Mouse (Mus musculus) CH12.LX (cell line): Measurements from ENCODE around the gene Prss16. TPM values are rescaled to one million over a fixed set of nuclear protein-coding genes. Genes with fewer than 3 reads are reported as not detected.

Experiments
- DNase-seq: peaks from one replicate; pipeline ENCODE4 v3.0.0-alpha.2; 2013; ENCODE audit errors: extremely low read depth
- H3K27ac ChIP-seq: 2 replicates; pipeline ENCODE4 v1.5.1; 2012; ENCODE audit warnings: low read depth, mild to moderate bottlenecking, control low read depth, moderate library complexity; ENCODE audit not compliant: insufficient read depth
- H3K27me3 ChIP-seq: replicated peaks from 2 replicates; pipeline ENCODE3; 2012; ENCODE audit warnings: inconsistent platforms
- H3K36me3 ChIP-seq, 2 experiments: replicated peaks in 1 of 2; 2 replicates each; pipeline versions ENCODE3 to v1.6.1; 2012; ENCODE audit warnings: inconsistent platforms in 1 of 2, low read length in 1 of 2, mild to moderate bottlenecking in 1 of 2, mixed read lengths in 1 of 2, moderate library complexity in 1 of 2; ENCODE audit not compliant: control insufficient read depth in 1 of 2, insufficient read depth in 1 of 2
- H3K4me1 ChIP-seq, 2 experiments: 2 replicates each; pipeline ENCODE4 v1.6.1; 2012; ENCODE audit warnings: inconsistent platforms in 1 of 2, moderate library complexity in 1 of 2; ENCODE audit not compliant: insufficient read depth in 2 of 2, control insufficient read depth in 1 of 2
- H3K4me2 ChIP-seq: 2 replicates; pipeline ENCODE4 v1.6.1; 2012; ENCODE audit warnings: low read depth, mild to moderate bottlenecking, control low read depth; ENCODE audit not compliant: poor library complexity, insufficient read depth, severe bottlenecking
- H3K4me3 ChIP-seq, 3 experiments: fragments of 150-350 bp in 1 of 3; sonication (generic) in 1 of 3; replicated peaks in 1 of 3; 2 replicates each; pipeline versions ENCODE3 to v1.5.1; 2011 to 2012; ENCODE audit warnings: low read depth in 2 of 3, low read length in 2 of 3, mild to moderate bottlenecking in 2 of 3, moderate library complexity in 2 of 3, control low read depth in 1 of 3, improper control_type of control experiment in 1 of 3, inconsistent platforms in 1 of 3, mixed read lengths in 1 of 3; ENCODE audit not compliant: poor library complexity in 1 of 3
- H3K79me2 ChIP-seq: replicated peaks from 2 replicates; pipeline ENCODE4 v1.6.1; 2012; ENCODE audit warnings: mild to moderate bottlenecking, moderate library complexity; ENCODE audit not compliant: control insufficient read depth, poor library complexity, insufficient read depth, severe bottlenecking; ENCODE audit errors: extremely low read depth
- H3K9ac ChIP-seq: 2 replicates; pipeline ENCODE4 v1.6.1; 2012; ENCODE audit warnings: low read depth, mild to moderate bottlenecking, control low read depth, moderate library complexity; ENCODE audit not compliant: insufficient read depth
- H3K9me3 ChIP-seq: replicated peaks from 2 replicates; pipeline ENCODE3; 2012; ENCODE audit warnings: low read length, inconsistent platforms, mixed read lengths
- CTCF ChIP-seq, 2 experiments: IDR thresholded peaks in 1 of 2; conservative IDR thresholded peaks in 1 of 2; 2 replicates each; pipeline ENCODE4 v1.5.1; 2011 to 2012; ENCODE audit warnings: low read depth in 2 of 2, low read length in 2 of 2, improper control_type of control experiment in 1 of 2, inconsistent platforms in 1 of 2, mild to moderate bottlenecking in 1 of 2, moderate library complexity in 1 of 2
- E2F4 ChIP-seq: IDR thresholded peaks from 2 replicates; pipeline ENCODE4 v1.6.1; 2011; ENCODE audit warnings: low read depth, low read length, improper control_type of control experiment; ENCODE audit not compliant: insufficient replicate concordance
- ELF1 ChIP-seq: IDR thresholded peaks from 2 replicates; pipeline ENCODE4 v1.6.1; 2014; ENCODE audit warnings: low read depth, mild to moderate bottlenecking, inconsistent platforms, low read length, improper control_type of control experiment
- IRF4 ChIP-seq: IDR thresholded peaks from 2 replicates; pipeline ENCODE4 v1.6.1; 2014; ENCODE audit warnings: low read depth, mild to moderate bottlenecking, inconsistent platforms, low read length, improper control_type of control experiment
- JUN ChIP-seq: IDR thresholded peaks from 2 replicates; pipeline ENCODE4 v1.6.1; 2011; ENCODE audit warnings: low read depth, mild to moderate bottlenecking, low read length, improper control_type of control experiment, moderate library complexity; ENCODE audit not compliant: insufficient read depth
- JUND ChIP-seq: conservative IDR thresholded peaks from 2 replicates; pipeline ENCODE4 v1.6.1; 2011; ENCODE audit warnings: low read depth, low read length, improper control_type of control experiment
- KAT2A ChIP-seq: IDR thresholded peaks from 2 replicates; pipeline ENCODE4 v1.6.1; 2012; ENCODE audit warnings: low read length, improper control_type of control experiment, inconsistent platforms; ENCODE audit not compliant: insufficient replicate concordance
- MAFK ChIP-seq: IDR thresholded peaks from 2 replicates; pipeline ENCODE4 v1.6.1; 2011; ENCODE audit warnings: low read length, improper control_type of control experiment; ENCODE audit not compliant: insufficient replicate concordance
- MAX ChIP-seq: IDR thresholded peaks from 2 replicates; pipeline ENCODE4 v1.6.1; 2011; ENCODE audit warnings: low read length, improper control_type of control experiment
- MAZ ChIP-seq: IDR thresholded peaks from 2 replicates; pipeline ENCODE4 v1.6.1; 2012; ENCODE audit warnings: low read depth, mild to moderate bottlenecking, inconsistent platforms, low read length, improper control_type of control experiment, moderate library complexity
- MEF2A ChIP-seq: IDR thresholded peaks from 2 replicates; pipeline ENCODE4 v1.6.1; 2014; ENCODE audit warnings: low read depth, mild to moderate bottlenecking, inconsistent platforms, low read length, improper control_type of control experiment, borderline replicate concordance
- MYC ChIP-seq: IDR thresholded peaks from 2 replicates; pipeline ENCODE4 v1.6.1; 2011; ENCODE audit warnings: low read depth, mild to moderate bottlenecking, improper control_type of control experiment, low read length
- NELFE ChIP-seq: IDR thresholded peaks from 2 replicates; pipeline ENCODE4 v1.6.1; 2011; ENCODE audit warnings: low read depth, low read length, improper control_type of control experiment
- NRF1 ChIP-seq: IDR thresholded peaks from 2 replicates; pipeline ENCODE4 v1.6.1; 2014; ENCODE audit warnings: low read depth, mild to moderate bottlenecking, inconsistent platforms, low read length, improper control_type of control experiment, moderate library complexity
- POLR2A ChIP-seq: IDR thresholded peaks from 2 replicates; pipeline ENCODE4 v1.6.1; 2011; ENCODE audit warnings: low read depth, mild to moderate bottlenecking, improper control_type of control experiment, low read length
- SMC3 ChIP-seq: IDR thresholded peaks from 2 replicates; pipeline ENCODE4 v1.6.1; 2011; ENCODE audit warnings: low read depth, low read length, improper control_type of control experiment
- TBP ChIP-seq: conservative IDR thresholded peaks from 2 replicates; pipeline ENCODE4 v1.6.1; 2011; ENCODE audit warnings: low read depth, low read length, improper control_type of control experiment
- USF2 ChIP-seq: conservative IDR thresholded peaks from 2 replicates; pipeline ENCODE4 v1.6.1; 2011; ENCODE audit warnings: low read depth, low read length, improper control_type of control experiment
- ZC3H11A ChIP-seq: IDR thresholded peaks from 2 replicates; pipeline ENCODE4 v1.6.1; 2012; ENCODE audit warnings: low read depth, mild to moderate bottlenecking, inconsistent platforms, low read length, improper control_type of control experiment
- ZNF384 ChIP-seq: IDR thresholded peaks from 2 replicates; pipeline ENCODE4 v1.6.1; 2012; ENCODE audit warnings: low read depth, low read length, improper control_type of control experiment, inconsistent platforms
- dilution Hi-C: fragments of 300-500 bp; cut with MboI; formaldehyde crosslinking; loops from 2 replicates; pipeline ENCODE4 v1.14.3; 2020; ENCODE audit warnings: low sequenced_read_pairs; ENCODE audit not compliant: extremely low pct_unique_long_range_greater_than_20kb, extremely low pct_ligation_motif_present
- in situ Hi-C: fragments of 300-500 bp; cut with MboI; formaldehyde crosslinking; loops from 3 replicates; pipeline ENCODE4 v1.14.3; 2019; ENCODE audit warnings: low sequenced_read_pairs, low pct_ligation_motif_present, low pct_unique_long_range_greater_than_20kb, mixed read lengths
- polyA plus RNA-seq: library from polyadenylated mRNA; unstranded; fragments of >175 nt; gene quantifications from 2 replicates; pipeline ENCODE4 v1.2.1, GENCODE M21; 2012; ENCODE audit warnings: low read depth; ENCODE audit not compliant: insufficient read length
- total RNA-seq, 2 experiments: library from RNA; depleted of rRNA; stranded (reverse); fragments of 300-350 nt in 1 of 2; fragments of >200 nt in 1 of 2; gene quantifications; 2 replicates each; pipeline ENCODE4 v1.2.3; 2012 to 2014

Gene Prss16
- total and polyA plus RNA-seq, 3 experiments: 0.36 to 1.4 (median 0.47) TPM

DNA sequence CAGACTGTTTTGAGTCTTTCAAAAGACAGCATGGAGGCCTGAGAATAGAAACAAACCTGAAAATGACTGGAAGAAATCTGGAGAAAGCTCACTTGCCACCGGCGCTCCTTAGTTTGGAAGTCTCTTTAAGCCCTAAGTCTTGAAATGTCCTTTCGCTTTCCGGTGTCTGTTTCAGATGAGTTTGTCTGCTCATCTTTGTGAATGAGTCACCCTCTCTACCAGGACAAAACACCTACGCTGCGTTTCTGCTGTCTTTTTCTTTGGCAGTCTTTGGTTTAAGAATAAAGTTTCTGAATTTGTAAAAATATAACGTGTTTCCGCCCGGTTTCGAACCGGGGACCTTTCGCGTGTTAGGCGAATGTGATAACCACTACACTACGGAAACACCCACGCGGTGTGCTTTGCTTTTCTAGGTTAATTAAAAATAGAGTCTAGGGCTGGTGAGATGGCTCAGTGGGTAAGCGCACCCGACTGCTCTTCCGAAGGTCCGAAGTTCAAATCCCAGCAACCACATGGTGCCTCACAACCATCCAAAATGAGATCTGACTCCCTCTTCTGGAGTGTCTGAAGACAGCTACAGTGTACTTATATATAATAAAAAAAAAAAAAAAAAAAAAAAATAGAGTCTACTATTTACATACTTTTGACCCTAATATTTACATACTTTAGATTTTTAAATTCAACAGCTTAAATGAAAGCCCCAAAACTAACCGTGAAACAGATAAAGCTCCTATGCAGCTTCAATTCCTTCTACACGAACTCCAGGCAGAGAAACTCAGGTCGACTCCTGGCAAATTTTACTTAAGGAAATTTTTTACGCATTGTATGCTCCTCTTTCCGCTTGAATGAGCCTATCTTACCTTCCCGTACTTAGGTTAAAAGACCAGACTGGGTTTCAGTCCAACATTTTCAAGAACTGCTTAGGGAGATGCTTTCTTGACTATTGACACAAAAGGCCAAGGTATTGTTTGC is 6.2 kb upstream of the Prss16 start:
- Histone ChIP-seq H3K27ac (no peak overlapping the region), H3K36me3 (no peaks in the 10 kb centered on the region), H3K4me1 (peaks cover 0 to 10% of the 10 kb centered on the region in 2 experiments; a peak in 2 of 4 replicates), H3K4me3 (peak overlapping the region; percentile 18 to 28 (median 27)), H3K9ac (peak overlapping the region; percentile 14; the same call in 1 of the 2 replicates), H3K4me2 (peak overlapping the region; percentile 80), H3K79me2 (no peaks in the 10 kb centered on the region), H3K9me3 (no peaks in the 10 kb centered on the region), H3K27me3 (peaks cover 46% of the 10 kb centered on the region)
- in situ Hi-C loops (loop anchor here (25.0 kb wide), 1 partner anchor 603 kb away; the partner anchor contains the start of gene Zkscan3), dilution Hi-C loops (no loop called here)
- TF ChIP-seq JUND: 0 out of 2 replicates have a peak, but pooled peaks have one; percentile 34
- TF ChIP-seq ELF1: peak; percentile 95
- no peak for TF ChIP-seq MAZ
- peak in 1 of 2 experiments; percentile 23; a peak in 1 of 4 replicates for TF ChIP-seq CTCF (conservative IDR thresholded peaks at IDR 0.05 in 1 of 2, IDR thresholded peaks at IDR 0.05 in 1 of 2; ENCODE audit: low read depth in 2 of 2, low read length in 2 of 2)
- TF ChIP-seq ZNF384: peak; percentile 97
- TF ChIP-seq SMC3: no peak
- peak; percentile 98 for TF ChIP-seq TBP
- peak; percentile 86; the same call in 1 of the 2 replicates for TF ChIP-seq E2F4
- 0 out of 2 replicates have a peak, but pooled peaks have one; percentile 13 for TF ChIP-seq IRF4
- TF ChIP-seq JUN: 0 out of 2 replicates have a peak, but pooled peaks have one; percentile 29
- no peak for TF ChIP-seq POLR2A
- no peak for TF ChIP-seq ZC3H11A
- TF ChIP-seq NELFE: no peak
- peak; percentile 60; the same call in 1 of the 2 replicates for TF ChIP-seq NRF1
- no peak for TF ChIP-seq KAT2A
- TF ChIP-seq MAFK: peak; percentile 95
- peak; percentile 80; the same call in 1 of the 2 replicates for TF ChIP-seq MYC
- peak; percentile 95 for DNase-seq

- Histone ChIP-seq H3K9me3 (no peaks in the 10 kb centered on the region), H3K27ac (no peak overlapping the region), H3K4me2 (peak overlapping the region; percentile 31), H3K4me1 (peaks cover 0 to 12% of the 10 kb centered on the region in 2 experiments; a peak in 2 of 4 replicates), H3K27me3 (peaks cover 58% of the 10 kb centered on the region), H3K36me3 (no peaks in the 10 kb centered on the region), H3K9ac (no peak overlapping the region), H3K79me2 (no peaks in the 10 kb centered on the region), H3K4me3 (peak overlapping the region in 1 of 3 experiments; percentile 7)
- no peak for TF ChIP-seq MEF2A
- TF ChIP-seq MAX: 0 out of 2 replicates have a peak, but pooled peaks have one; percentile 14
- TF ChIP-seq ZNF384: no peak
- no peak for TF ChIP-seq USF2
- no peak for TF ChIP-seq ZC3H11A
- dilution Hi-C loops: no loop called here
- DNase-seq: no peak
- in situ Hi-C loops: loop anchor here (25.0 kb wide), 1 partner anchor 602 kb away; the partner anchor contains the start of gene Zkscan3
Measured at GRCm38 (mm10) chr13:22014411-22014845, 4.9 kb upstream of the Prss16 start.
